Mouse (Mus musculus) spleen, adult 12 weeks (tissue): Measurements from ENCODE around the gene Olfr1420.
"Not testable (repeated sequence)": the region's sequence is repeated elsewhere in the genome, so short reads cannot be mapped to it uniquely, and the experiment has no call there.

Experiments
- DNase-seq: peaks from one replicate; pipeline ENCODE4 v3.0.0; 2022; ENCODE audit warnings: low spot score

Olfr1420 gene

DNA sequence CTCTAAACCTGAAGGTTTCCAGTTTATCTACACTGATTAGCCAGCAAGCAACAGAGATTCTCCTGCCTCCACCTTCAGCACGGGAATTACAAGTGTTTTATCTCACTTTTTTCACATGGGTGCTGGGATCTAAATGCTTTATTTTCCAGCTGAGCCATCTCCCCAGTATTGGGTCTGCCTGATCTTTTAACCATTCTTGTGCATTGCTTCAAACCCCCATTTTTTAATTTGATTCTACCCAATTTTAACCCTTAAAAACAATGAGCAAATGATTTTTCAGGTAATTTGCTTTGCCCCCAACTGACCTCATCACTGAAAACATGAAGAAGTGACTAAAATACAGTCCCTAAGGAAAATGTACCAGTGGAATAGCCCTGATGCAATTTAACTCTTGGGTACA, at the start of gene Olfr1420:
TSS of gene Olfr1420 (plus strand) at position 301 of the 400 bp plus-strand sequence.
- DNase-seq = no peak

DNA sequence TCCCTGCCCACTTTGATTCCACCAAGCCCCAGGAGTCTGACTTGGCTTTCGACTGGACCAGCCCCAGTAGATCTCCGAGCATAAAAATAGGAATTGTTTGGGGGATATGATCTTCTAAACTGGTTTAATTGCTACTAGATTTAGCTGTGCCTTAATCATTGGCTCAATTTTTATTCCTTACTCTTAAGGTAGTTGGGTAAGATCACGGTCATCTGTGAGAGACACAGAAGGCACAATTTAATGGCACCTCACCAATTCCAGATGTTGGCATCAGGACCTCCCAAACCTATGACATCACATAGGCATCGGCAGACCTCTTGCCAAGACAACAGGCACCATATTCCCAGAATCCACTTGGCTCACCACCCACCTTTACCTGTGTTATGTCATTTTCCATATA, 47.2 kb upstream of the Olfr1420 start, which contains the start of gene Olfr1417:
TSS of gene Olfr1417 (minus strand) at position 101 of the 400 bp plus-strand sequence.
- no peak for DNase-seq

DNA sequence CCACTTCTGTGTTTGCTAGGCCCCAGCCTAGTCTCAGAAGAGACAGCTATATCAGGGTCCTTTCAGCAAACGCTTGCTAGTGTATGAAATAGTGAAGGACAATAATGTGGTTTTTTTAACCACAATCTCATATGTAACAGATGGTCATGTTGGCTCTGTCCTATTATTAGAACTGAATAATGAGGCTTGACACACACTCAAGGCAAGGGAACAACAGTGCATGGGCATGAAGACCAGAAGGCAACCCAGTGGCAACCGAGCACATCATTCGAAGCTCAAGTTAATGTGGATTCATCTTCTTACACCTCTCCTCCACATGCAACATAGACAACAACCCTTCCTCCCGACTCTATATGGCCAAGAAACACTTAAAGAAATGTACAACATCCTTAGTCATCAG, 40.0 kb upstream of the Olfr1420 start:
- no peak for DNase-seq

DNA sequence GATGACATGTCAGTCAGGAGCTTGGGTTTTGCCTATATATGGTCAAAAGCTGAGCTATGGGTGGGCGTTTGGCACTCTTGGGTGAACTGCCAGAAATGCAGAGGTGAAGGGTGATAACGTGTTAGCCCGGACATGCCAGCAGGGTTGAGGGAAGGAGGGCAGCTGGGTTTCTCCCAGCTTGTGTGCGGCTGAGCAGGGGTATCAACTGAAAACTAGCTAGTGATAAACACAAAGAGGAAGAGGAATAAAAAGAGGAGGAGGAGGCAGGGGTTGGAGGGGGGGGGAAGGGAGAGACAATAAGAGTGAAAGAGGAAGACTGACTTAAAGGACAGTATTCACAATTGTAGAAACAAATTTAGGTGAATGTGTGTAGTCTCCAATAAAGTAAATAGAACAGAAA, 33.7 kb upstream of the Olfr1420 start:
- no peak for DNase-seq

DNA sequence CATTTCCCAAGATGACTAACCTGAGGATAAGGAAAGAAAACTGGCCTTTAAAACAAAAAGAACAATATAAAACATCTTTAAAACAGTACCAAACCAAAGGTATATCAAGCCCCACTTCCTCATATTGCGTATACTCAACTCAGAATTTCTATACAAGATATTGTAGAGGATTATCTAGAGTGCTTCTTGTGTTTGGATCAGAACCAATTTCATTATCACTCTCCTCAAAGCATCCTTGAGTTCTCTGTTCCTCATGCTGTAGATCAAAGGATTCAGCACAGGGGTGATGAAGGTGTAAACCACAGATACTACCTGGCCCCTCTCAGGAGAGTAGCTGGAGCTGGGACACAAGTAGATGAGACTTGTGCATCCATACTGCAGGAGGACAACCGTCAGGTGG, 31.5 kb upstream of the Olfr1420 start:
- DNase-seq = no peak

DNA sequence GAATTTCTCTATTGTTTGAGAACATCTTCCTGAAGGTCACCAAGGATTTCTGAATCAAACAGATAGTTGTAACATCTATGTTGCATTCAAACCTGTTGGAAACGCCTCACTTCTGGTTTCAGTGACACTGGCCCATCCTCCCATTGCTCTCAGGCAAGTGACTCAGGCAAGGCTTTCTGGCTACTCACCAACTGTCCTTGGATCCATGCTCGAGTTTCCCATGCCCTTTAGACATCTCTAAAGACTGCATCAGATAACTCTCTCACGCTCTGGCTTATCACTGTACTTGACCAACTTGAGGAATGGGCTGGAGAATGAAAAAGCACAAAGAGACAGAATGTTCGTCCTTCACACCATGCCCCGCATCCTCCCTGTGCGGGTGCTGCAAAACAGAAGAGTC, 29.9 kb upstream of the Olfr1420 start:
- DNase-seq = no peak

DNA sequence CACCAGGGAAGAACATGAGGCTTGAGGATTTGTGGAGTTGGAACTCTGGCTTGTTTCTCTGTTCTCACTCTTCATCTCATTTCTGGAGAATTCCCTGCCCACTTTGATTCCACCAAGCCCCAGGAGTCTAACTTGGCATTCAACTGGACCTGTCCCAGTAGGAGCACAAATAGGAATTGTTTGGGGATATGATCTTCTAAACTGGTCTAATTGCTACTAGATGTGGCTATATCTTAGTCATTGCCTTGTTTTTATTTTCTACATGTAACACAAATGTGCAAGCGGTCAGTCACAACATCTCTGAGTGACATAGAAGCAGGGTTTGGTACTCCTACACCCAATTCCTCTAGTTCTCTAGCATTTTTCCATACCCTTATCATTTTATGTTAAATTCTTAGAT, 25.4 kb upstream of the Olfr1420 start, which contains the start of gene Olfr1418:
TSS of gene Olfr1418 (minus strand) at position 101 of the 400 bp plus-strand sequence.
- no peak for DNase-seq

DNA sequence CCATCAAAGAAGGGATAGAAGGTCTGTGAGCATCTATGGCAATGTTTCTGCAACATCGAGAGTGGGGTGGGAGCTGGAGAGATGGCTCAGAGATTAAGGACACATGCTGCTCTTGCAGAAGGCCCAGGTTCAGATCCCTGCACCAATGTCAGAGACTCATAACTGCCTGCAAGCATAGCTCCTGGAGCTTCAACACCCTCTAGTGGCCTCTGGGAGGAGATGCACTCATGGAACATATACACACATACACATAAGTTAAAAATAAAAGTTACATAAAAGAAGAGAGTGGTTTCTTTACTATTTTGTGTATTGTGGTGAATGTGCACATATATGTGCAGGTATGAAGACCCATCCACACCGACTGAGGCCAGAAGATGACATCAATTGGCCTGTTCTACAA, 18.5 kb upstream of the Olfr1420 start:
- no peak for DNase-seq

DNA sequence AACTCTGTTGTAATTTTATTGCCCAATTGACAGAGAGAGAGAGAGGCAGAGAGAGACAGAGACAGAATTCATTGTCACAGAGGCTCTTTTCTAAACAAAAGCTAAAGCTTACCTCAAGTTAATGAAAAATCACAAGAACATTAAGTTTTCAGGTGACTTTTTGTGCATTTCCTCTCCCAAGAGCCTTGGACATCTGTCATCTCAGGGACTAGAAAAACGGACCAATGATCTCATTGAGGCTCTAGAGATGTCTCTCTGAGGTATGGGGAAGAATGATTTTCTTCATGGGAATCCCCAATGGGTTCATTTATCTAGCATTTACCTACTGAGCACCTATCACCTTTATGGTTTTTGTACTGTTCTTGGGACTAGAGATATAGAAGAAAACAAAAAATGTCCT, 11.4 kb upstream of the Olfr1420 start, which contains the start of gene Olfr1419:
TSS of gene Olfr1419 (minus strand) at position 101 of the 400 bp plus-strand sequence.
- no peak for DNase-seq

DNA sequence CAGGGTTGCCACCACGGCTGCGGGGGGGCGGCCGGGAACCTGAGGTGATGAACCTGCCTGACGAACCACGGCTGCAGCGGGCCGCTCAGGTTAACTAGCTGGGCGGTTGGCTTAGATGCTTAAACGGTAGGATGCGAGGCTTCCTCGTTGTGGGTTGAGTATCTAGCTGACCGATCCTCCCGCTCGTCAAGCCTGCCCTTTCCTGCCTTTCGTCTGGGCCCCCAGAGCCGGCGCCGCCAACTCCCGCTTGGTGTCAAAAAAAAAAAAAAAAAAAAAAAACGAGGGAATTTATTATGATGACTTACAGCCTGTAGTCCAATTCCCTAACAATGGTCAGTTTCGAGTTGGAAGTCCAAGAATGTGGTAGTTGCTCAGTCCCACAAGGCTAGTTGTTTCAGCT, 8.0 kb upstream of the Olfr1420 start:
- DNase-seq = not testable (repeated sequence)

DNA sequence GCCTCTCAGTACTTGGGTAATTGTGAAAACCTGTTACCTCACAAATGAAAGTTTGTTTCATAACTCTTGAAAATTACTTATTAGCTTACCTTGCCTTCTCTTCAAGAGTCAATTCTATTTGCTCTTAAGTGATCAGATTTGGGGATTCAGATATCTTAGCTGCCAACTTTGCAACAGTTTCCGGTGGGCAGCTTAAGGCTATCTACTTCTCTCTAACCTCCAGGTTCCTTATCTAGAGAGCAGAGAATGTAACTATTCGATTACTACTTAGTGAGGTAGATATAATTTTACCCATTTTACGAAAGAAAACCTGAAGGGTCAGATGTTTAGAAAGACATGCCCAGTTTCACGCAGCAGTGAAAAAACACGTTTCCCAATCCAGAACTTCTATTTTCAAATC, 24.7 kb downstream of the Olfr1420 start:
- DNase-seq = no peak

DNA sequence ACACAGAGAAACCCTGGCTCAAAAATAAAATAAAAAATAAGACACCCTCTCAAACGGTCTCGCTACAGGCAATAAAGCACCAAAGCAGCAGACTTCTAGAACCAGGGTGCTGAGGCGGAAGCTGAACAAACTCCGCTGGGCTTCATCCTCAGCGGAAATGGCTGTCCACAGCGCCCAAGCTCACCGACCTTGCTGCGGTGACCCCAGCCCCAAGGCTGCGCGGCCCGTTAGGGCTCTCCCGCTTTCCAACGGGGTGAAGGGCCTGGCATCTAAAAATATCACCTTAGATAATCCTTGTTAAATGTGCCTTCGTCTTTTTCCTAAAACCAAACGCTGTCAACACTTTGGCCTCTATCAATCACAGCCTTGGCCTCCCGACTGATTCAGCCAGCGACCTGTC, 25.2 kb downstream of the Olfr1420 start:
- no peak for DNase-seq

DNA sequence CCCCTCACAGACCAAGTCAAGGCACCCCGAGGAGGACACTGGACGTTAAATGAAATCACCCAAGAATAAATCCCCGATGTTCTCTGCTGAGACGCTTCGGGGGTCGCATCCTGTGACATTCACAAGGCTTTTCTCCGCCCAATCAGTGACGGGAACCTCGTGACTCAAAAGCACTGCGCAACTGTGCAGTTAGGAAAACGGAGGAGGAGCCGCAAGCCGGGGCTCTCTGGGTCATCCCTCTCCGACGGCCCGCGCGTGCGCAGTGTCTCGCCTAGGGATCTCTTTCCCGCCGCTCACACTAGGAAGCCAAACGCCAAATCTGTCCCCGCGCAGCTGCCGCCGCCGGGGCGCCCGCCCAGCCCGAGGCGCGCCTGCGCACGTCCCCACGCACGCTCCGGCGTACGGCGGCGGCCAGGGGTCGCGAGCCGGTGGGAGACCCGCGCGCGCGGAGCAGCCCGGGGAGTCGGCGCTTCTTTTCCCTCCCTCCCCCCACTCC, 25.7 kb downstream of the Olfr1420 start, which contains the start of gene Patl1:
TSS of gene Patl1 (plus strand) at position 363 of the 496 bp plus-strand sequence.
- peak; percentile 91 for DNase-seq

DNA sequence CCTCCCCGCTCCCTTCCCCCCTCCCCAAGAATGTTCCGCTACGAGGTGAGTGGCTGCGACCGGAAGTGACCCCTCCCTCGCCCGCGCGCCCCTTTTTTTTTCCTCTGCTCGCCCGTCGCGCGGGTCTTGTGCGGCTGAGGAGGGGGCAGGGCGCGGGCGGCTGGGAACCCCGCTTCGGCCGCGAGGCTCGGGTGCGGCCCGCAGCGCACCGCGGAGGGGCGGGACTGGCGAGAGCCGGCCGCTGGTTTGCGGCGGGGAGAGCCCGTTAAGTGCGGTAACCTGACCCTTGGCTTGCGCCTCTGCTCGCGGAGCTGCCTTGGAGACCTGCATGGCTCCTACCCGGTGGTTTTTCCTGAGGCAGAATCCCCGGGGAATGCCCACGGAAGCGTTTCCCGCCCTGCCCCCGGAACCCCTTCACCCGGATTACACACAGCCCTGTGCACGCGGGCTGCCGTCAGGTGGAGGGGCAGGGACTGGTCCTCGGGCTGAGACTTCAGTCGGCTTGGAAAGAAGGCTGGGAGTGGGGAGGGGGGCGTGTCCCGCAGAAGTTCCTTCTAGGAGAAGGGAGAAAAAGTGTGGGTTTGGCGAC, 26.3 kb downstream of the Olfr1420 start:
- DNase-seq = no peak

DNA sequence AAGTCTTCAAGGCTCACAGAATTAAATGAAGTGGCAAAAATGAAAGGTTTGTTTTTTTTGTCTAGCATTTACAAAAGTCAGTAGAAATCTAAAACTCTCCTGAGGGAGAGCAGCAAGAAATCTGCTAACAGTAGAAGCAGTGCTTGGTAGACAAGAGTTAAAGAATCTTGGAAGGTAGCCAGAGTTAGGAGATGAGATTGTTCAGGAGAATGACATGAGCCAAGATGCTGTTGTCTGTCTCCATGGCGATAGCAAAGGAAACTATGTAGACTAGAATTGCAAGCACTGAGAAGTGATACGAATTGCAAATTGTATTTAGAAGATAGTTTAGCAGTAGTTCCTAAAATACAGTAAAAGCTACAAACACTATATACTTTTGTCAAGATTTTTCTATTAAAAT, 29.4 kb downstream of the Olfr1420 start:
- DNase-seq = no peak

DNA sequence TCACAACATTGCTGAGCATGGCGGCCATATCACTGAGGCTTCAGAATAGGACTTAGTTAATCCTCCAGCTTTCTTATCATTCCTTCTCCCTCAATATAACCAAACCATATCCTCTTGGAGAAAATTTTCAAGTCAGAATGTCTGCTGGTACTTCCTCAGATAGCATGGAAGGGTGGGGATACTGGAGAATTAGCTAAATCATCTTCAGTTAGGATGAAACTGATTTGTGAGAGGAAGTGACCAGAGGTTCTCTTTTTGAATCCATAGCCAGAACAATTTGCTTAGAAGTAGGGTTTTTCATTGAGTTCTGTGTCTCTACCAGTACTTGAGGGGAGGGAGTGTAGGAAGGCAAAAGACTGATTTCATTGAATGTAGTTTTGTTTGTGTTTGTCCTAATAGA, 35.7 kb downstream of the Olfr1420 start:
- no peak for DNase-seq

DNA sequence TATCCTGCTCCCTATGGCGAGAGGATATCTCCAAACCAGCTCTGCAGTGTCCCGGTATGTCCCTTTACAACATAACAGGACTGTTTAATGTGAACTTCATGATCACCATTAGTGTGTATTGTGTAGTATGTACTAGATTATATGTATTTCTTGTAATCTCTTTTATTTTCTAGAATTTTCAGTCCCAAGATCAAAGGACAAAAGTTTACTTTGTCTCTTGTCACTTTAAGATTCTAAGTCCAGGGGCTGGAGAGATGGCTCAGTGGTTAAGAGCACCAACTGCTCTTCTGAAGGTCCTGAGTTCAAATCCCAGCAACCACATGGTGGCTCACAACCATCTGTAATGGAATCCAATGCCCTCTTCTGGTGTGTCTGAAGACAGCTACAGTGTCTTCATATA, 36.1 kb downstream of the Olfr1420 start:
- not testable (repeated sequence) for DNase-seq

DNA sequence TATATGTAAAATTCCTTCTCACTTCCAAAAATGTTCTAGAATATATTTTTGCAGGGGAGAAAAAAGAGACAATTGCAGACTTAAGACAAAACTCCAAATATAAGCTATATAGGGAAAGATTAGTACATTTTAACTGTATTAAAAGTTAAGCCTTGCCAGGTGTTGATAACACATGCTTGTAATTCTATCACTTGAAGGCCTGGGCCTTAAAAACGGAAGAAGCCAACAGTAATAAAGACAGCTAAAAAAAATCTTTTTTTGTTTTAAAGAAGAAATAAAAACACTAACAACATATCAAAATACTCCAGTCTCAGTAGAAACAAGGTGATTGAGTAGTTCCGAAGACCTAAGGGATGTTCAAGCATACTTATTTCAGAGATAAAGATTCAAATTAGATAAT, 40.0 kb downstream of the Olfr1420 start:
- DNase-seq = no peak

DNA sequence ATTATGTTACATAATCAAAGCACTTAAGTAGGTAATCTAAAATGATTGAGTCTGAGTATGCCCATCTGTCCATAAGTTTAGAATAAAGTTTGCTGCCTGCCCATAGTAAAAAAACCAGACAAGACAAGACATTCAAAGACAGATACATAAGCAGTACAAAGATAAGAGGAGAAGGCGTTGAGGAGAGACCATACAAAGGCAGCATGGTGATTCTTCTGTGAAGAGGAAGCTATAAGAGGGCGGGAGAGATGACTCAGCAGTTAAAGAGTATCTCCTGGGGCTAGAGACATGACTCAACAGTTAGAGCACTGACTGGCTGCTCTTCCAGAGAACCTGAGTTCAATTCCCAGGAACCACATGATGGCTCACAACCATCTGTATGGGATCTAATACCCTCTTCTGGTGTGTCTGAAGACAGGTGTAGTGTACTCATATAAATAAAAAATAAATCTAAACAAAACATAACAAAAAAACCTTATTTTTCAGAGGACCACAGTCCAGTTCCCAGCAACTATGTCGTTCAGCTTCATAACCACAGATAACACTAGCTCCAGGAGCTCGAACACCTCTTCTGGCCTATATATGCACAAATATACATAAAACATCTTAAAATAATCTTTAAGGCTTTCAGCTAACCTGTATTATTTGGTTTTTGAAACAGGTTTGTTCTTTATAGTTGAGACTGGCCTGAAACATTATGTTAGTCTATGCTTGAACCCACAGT, 41.8 kb downstream of the Olfr1420 start:
- no peak for DNase-seq

DNA sequence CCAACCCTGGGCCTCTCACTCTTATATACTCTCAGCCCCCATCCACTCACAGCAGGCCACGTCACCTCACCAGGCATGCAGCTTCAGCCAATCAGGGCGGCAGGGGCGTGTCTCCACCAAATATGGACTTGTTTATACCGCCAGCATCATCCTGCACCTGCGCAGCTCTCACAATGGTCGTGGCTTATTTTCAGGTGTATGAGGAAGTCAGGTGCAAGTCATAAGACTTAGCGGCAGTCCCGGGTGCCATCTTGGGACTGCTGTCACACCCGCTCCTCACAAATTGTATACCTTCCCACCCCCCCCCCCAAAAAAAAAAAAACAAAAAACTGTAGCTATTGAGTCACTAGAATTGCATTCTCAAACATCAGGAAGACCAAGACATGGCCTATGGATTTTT, 60.1 kb downstream of the Olfr1420 start:
- not testable (repeated sequence) for DNase-seq
